Mouse (Mus musculus): ENCODE measurements around the gene Anxa7. TPM values are rescaled to one million over a fixed set of nuclear protein-coding genes. Genes with fewer than 3 reads are reported as not detected.

Gene Anxa7
- polyA plus RNA-seq, 1 experiment from 2014 or later = 43.7 TPM

DNA sequence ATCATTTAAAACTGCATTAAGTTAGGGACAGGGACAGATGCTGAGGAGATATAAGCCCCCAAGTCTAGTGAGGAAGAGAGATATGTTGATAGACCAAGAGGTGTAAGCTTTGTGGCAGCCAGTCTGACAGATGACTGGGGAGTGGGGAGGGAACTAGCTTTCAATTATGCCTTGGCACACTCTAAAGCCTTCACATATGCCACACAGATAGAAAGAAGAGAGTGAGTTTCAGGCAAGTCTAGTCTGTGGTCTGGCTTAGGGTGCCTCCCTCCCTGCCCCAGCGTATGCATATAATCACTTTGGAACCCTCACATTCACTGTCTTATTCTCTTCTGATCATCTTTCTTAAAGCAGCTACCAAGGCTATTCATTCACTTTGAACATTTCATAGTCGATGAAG lies 28.6 kb downstream of the Anxa7 start:
- Histone ChIP-seq H3K27ac (no peak overlapping the region), H3K9ac (ENCODE audit: low read depth, low read length) (peak overlapping the region; percentile 50), H3K27me3 (ENCODE audit: insufficient read depth, low read length) (no peaks in the 10 kb centered on the region), H3K4me2 (ENCODE audit: low read length) (peak overlapping the region; percentile 64), H3K4me3 (replicated peaks; ENCODE audit: low read depth, low read length) (peak overlapping the region; percentile 34), H3K9me3 (replicated peaks; ENCODE audit: low read length) (no peaks in the 10 kb centered on the region), H3K4me1 (replicated peaks; ENCODE audit: insufficient read depth, low read length) (no peaks in the 10 kb centered on the region), H3K36me3 (ENCODE audit: insufficient read depth, low read length) (0 out of 2 replicates have a peak, but pooled peaks cover 3% of the 10 kb centered on the region)
- DNase-seq (ENCODE audit: low spot score) (no peak), ATAC-seq (replicated peaks; ENCODE audit: low FRiP score, low read depth) (no peak)
- no peak for TF ChIP-seq CTCF (IDR thresholded peaks at IDR 0.05; ENCODE audit: low read depth)
- WGBS = 11% methylated on average over 2 of the region's 2 CpGs

DNA sequence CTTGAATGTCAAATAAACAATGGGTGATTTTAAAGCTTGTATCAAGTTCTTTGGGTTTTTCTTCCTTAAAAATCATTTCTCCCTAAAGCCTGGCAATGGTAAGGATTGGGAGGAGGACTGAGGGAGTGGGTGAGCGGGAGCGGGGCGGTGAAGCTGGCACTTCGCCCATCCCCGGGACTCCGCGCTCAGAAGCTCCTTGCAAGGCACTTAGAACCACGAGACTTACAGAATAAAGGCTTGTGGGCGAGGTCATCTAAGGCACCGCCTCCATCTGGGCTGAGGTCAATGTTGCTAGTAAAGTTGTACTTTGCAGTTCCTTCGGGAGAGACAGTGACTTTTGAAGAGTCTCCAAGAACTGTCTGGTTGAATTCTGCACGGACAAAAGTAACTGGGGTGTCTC lies 32.7 kb downstream of the Anxa7 start:
- DNase-seq (ENCODE audit: low spot score) = no peak
- Histone ChIP-seq H3K27ac (no peak overlapping the region), H3K36me3 (ENCODE audit: insufficient read depth, low read length) (no peaks in the 10 kb centered on the region), H3K4me2 (ENCODE audit: low read length) (no peak overlapping the region), H3K9ac (ENCODE audit: low read depth, low read length) (no peak overlapping the region), H3K9me3 (replicated peaks; ENCODE audit: low read length) (no peaks in the 10 kb centered on the region), H3K27me3 (ENCODE audit: insufficient read depth, low read length) (no peaks in the 10 kb centered on the region), H3K4me1 (replicated peaks; ENCODE audit: insufficient read depth, low read length) (no peaks in the 10 kb centered on the region), H3K4me3 (replicated peaks; ENCODE audit: low read depth, low read length) (no peak overlapping the region)
- WGBS = 53% methylated on average over 12 of the region's 12 CpGs
- no peak for TF ChIP-seq CTCF (IDR thresholded peaks at IDR 0.05; ENCODE audit: low read depth)
- no peak for ATAC-seq (replicated peaks; ENCODE audit: low FRiP score, low read depth)

DNA sequence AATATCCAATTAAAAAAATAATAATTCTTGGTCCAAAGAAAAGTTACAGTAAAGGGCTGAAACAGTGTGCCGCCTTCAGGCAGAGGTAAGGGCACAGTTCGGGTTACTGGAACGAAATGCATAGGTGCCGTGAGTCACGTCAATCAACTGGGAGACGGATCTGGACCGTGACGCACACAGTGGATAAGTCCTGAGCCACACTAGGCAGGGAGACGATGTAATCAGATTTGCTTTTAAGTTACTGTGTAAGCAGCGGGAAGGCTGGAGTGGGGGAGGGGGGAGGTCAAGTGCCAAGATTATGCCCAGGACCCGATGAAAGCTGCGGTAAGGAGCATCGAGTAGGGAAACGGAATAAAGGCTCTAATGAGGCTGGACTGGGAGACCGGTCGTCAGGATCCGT lies 37.7 kb downstream of the Anxa7 start:
- H3K9me3 ChIP-seq (replicated peaks; ENCODE audit: low read length) = no peaks in the 10 kb centered on the region
- H3K27ac ChIP-seq = no peak overlapping the region
- peak; percentile 71; the same call in 1 of the 2 replicates for ATAC-seq (replicated peaks; ENCODE audit: low FRiP score, low read depth)
- peak overlapping the region; percentile 27; the same call in 1 of the 2 replicates for H3K9ac ChIP-seq (ENCODE audit: low read depth, low read length)
- 49% methylated on average over 17 of the region's 17 CpGs for WGBS
- H3K27me3 ChIP-seq (ENCODE audit: insufficient read depth, low read length) = no peaks in the 10 kb centered on the region
- H3K4me3 ChIP-seq (replicated peaks; ENCODE audit: low read depth, low read length) = no peak overlapping the region
- TF ChIP-seq CTCF (IDR thresholded peaks at IDR 0.05; ENCODE audit: low read depth) = no peak
- no peaks in the 10 kb centered on the region for H3K36me3 ChIP-seq (ENCODE audit: insufficient read depth, low read length)
- H3K4me2 ChIP-seq (ENCODE audit: low read length) = peak overlapping the region; percentile 23; the same call in 1 of the 2 replicates
- no peak for DNase-seq (ENCODE audit: low spot score)
- H3K4me1 ChIP-seq (replicated peaks; ENCODE audit: insufficient read depth, low read length) = no peaks in the 10 kb centered on the region

DNA sequence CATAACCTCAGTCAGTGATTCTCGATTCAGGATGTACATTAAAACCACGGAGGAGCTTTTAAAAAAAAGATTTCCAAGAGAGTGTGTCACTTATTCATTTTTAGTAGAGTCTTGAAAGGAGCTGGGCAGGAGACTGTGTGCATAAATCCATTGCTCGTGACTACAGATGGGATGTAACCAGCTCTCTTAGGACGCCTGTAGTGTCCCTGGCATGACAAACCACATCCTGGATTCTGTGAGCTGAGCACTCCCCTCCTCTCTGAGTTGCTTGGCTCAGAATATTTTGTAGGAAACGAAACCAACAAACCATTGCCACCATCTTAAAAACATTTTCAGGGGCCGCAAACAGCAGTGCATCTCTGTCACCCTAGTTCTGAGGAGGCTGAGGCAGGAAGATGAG lies 43.0 kb downstream of the Anxa7 start:
- Histone ChIP-seq H3K36me3 (ENCODE audit: insufficient read depth, low read length) (no peaks in the 10 kb centered on the region), H3K4me1 (replicated peaks; ENCODE audit: insufficient read depth, low read length) (no peaks in the 10 kb centered on the region), H3K9ac (ENCODE audit: low read depth, low read length) (no peak overlapping the region), H3K4me2 (ENCODE audit: low read length) (no peak overlapping the region), H3K9me3 (replicated peaks; ENCODE audit: low read length) (no peaks in the 10 kb centered on the region), H3K27me3 (ENCODE audit: insufficient read depth, low read length) (no peaks in the 10 kb centered on the region), H3K4me3 (replicated peaks; ENCODE audit: low read depth, low read length) (no peak overlapping the region), H3K27ac (no peak overlapping the region)
- DNase-seq (ENCODE audit: low spot score) (no peak), ATAC-seq (replicated peaks; ENCODE audit: low FRiP score, low read depth) (no peak)
- TF ChIP-seq CTCF (IDR thresholded peaks at IDR 0.05; ENCODE audit: low read depth) = no peak
- WGBS = 70% methylated on average over 6 of the region's 6 CpGs

DNA sequence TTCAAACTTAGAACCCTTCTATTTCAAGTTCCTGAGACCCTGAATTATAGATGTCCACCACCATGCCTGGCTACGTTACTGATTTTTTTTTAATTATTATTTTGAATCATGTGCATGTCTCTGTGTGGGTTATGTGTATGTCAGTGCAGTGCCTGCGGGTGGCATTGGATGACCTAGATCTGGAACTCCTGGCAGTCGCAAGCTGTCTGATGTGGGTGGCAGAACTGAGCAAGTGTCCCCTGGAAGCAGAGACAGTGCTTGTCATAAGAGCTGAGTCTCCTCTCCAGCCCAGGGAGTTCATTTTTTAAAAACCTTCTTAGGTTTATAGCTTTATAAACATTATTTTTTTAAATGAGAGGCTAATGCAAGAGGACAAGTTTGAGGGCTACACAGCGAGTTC lies 47.5 kb downstream of the Anxa7 start:
- ATAC-seq (replicated peaks; ENCODE audit: low FRiP score, low read depth) (no peak), DNase-seq (ENCODE audit: low spot score) (no peak)
- Histone ChIP-seq H3K27me3 (ENCODE audit: insufficient read depth, low read length) (no peaks in the 10 kb centered on the region), H3K9ac (ENCODE audit: low read depth, low read length) (no peak overlapping the region), H3K4me2 (ENCODE audit: low read length) (no peak overlapping the region), H3K4me1 (replicated peaks; ENCODE audit: insufficient read depth, low read length) (no peaks in the 10 kb centered on the region), H3K36me3 (ENCODE audit: insufficient read depth, low read length) (no peaks in the 10 kb centered on the region), H3K9me3 (replicated peaks; ENCODE audit: low read length) (no peaks in the 10 kb centered on the region), H3K27ac (no peak overlapping the region), H3K4me3 (replicated peaks; ENCODE audit: low read depth, low read length) (no peak overlapping the region)
- WGBS = 83% methylated on average over 4 of the region's 4 CpGs
- TF ChIP-seq CTCF (IDR thresholded peaks at IDR 0.05; ENCODE audit: low read depth) = no peak

DNA sequence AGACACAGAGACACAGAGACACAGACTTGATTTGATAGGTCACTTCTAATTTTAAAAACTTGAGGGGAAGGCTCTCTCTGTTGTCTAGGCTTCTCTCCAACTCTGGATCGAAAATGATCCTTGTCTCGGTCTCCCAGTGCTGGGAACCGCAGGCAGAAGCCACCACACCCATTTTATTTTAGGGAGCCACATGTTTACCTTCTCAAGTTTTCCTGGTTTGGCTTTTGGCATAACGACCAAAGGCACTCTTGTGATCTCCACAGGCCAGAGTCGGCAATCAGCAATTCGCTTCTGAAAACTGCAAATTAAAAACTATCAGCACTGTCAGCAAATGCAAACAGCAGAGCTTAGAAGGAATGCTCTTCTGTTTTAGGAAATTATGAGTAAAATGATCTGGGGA lies 48.2 kb downstream of the Anxa7 start:
- TF ChIP-seq CTCF (IDR thresholded peaks at IDR 0.05; ENCODE audit: low read depth) = no peak
- Histone ChIP-seq H3K4me1 (replicated peaks; ENCODE audit: insufficient read depth, low read length) (no peaks in the 10 kb centered on the region), H3K27me3 (ENCODE audit: insufficient read depth, low read length) (no peaks in the 10 kb centered on the region), H3K4me2 (ENCODE audit: low read length) (no peak overlapping the region), H3K9me3 (replicated peaks; ENCODE audit: low read length) (no peaks in the 10 kb centered on the region), H3K27ac (no peak overlapping the region), H3K9ac (ENCODE audit: low read depth, low read length) (no peak overlapping the region), H3K36me3 (ENCODE audit: insufficient read depth, low read length) (no peaks in the 10 kb centered on the region), H3K4me3 (replicated peaks; ENCODE audit: low read depth, low read length) (no peak overlapping the region)
- DNase-seq (ENCODE audit: low spot score) (no peak), ATAC-seq (replicated peaks; ENCODE audit: low FRiP score, low read depth) (no peak)
- 65% methylated on average over 6 of the region's 6 CpGs for WGBS

DNA sequence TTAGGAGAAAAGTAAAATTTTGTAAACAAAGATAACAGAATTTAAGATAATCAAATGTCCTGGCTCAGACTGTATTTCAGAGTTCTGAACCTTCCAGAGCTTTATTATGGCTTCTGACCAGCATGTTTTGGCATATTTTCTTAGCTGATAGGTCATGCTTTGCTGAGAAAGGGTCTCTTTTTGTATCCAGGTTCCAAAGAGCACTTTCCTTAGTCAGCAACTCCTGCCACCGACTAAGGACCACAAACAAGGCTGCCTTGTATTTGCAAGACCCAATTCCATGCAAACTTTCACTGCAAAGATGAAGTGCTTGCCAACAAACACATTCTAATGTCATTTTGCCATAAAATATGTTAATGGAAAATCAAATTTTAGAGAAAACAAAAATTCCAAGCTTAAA lies 50.1 kb downstream of the Anxa7 start:
- ATAC-seq (replicated peaks; ENCODE audit: low FRiP score, low read depth) = no peak
- H3K9me3 ChIP-seq (replicated peaks; ENCODE audit: low read length) = no peaks in the 10 kb centered on the region
- TF ChIP-seq CTCF (IDR thresholded peaks at IDR 0.05; ENCODE audit: low read depth) = no peak
- DNase-seq (ENCODE audit: low spot score) = peak; percentile 66
- H3K27ac ChIP-seq = no peak overlapping the region
- H3K27me3 ChIP-seq (ENCODE audit: insufficient read depth, low read length) = no peaks in the 10 kb centered on the region
- no peaks in the 10 kb centered on the region for H3K4me1 ChIP-seq (replicated peaks; ENCODE audit: insufficient read depth, low read length)
- 44% methylated on average over 1 of the region's 1 CpGs for WGBS
- H3K4me3 ChIP-seq (replicated peaks; ENCODE audit: low read depth, low read length) = no peak overlapping the region
- no peak overlapping the region for H3K9ac ChIP-seq (ENCODE audit: low read depth, low read length)
- no peaks in the 10 kb centered on the region for H3K36me3 ChIP-seq (ENCODE audit: insufficient read depth, low read length)
- no peak overlapping the region for H3K4me2 ChIP-seq (ENCODE audit: low read length)

Measured in kidney, postnatal 0 days (tissue).